Mouse (Mus musculus) brown adipose tissue, adult 24 weeks (tissue): ENCODE results near the gene Casp9. TPM values are rescaled to one million over a fixed set of nuclear protein-coding genes. Genes with fewer than 3 reads are reported as not detected.

Experiments used
- H3K27ac ChIP-seq: fragments of 200-500 bp; replicated peaks from 2 replicates; pipeline ENCODE4 v1.5.1; 2012; ENCODE audit warnings: low read depth, mild to moderate bottlenecking, low read length
- H3K4me1 ChIP-seq: fragments of 200-500 bp; 2 replicates; pipeline ENCODE4 v1.6.1; 2012; ENCODE audit warnings: low read length, mixed read lengths; ENCODE audit not compliant: control insufficient read depth, insufficient read depth, insufficient read length
- H3K4me3 ChIP-seq: fragments of 200-500 bp; 2 replicates; pipeline ENCODE4 v1.5.1; 2012; ENCODE audit warnings: low read depth, mild to moderate bottlenecking, low read length, moderate library complexity; ENCODE audit not compliant: insufficient read depth
- polyA plus RNA-seq: library from polyadenylated mRNA; stranded (reverse); fragments of >200 nt; gene quantifications from 2 replicates; pipeline ENCODE4 v1.2.4, GENCODE M21; 2012; ENCODE audit not compliant: missing spikeins, insufficient read depth, insufficient read length

Casp9 gene
- polyA plus RNA-seq = 6.1 and 7.7 TPM in 2 replicates

DNA sequence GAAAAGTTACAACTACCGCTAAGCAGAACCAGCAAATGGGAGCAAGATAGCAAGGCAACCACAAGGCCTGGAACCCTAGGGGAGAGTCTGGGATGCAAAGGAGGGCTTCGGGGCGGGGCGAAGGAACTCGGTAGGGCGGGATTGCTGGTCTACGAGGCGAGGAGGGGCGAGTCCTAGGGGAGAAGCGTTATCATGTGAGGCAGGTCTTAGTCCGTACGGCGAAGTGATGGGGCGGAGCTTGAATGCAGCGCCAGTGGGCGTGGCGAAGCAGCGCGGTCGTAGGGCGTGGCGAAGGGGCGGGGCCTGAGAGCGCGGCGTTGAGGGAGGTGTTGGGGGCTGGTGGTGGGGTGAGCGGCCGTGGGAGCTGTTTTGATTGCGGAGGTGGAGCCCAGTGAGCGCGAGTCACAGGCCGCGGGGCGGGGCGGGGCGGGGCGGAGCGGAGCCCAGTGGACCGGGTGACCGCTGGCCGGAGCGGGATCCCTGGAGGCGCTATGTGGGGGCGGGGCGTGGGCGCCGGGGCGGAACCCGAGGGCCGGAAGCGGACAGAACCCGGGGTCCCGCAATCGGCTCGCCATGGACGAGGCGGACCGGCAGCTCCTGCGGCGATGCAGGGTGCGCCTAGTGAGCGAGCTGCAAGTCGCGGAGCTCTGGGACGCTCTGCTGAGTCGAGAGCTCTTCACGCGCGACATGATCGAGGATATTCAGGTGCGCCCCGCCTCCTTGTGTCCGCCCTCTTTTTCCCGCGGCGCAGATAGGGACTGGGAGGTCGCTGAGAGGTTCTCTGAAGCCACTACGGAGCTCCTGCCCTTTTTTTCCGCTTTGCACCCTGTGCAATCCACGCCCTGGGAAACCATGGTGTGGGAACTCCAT is at the start of gene Casp9:
Gene Casp9 (plus strand): TSS at position 331 of the 870 bp plus-strand sequence.
- H3K4me3 ChIP-seq = peak within 1 kb of the TSS; percentile 87
- H3K4me1 ChIP-seq = peaks cover 7% of the 10 kb centered on the region; the same call in 1 of the 2 replicates
- H3K27ac ChIP-seq = peak within 1 kb of the TSS; percentile 84

DNA sequence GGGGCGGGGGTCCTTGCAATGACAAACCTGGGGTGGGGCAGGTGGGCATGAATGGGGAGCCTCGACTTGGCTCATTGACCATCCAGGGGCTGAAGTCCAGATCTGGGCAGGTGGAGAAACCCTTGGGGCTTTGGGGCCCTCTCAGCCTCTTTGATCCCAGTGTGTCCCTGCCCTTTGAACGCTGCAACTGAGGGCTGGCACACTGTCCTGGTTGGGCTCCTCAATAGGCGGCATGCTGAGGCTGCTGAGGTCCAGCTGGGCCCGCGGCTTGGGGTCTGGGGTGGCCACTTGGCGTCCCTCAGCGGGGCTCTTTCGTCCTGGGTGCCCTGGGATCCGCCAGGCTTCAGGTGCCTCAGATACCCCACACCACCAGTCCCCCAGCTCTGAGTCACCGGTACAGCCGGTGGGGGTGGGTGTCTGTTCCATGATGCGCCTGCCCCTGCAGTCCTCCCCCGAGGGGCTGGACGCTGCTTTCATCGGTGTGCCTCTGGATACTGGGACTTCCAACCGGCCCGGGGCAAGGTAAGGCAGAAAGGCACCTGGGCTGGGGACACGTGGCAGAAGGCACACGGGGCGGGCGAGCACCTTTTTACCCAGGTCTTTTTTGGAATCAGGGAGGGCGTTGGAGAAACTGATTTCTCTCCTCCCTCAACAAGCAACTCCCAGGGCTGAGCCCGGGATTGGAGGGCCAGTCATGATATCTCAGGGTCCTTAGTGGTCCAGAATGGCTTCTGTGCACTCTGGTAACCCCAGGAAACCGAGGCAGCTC is 46.6 kb upstream of the Casp9 start, which contains the start of gene Agmat:
Gene Agmat (plus strand): TSS at position 95 of the 769 bp plus-strand sequence.
- H3K4me3 ChIP-seq = no peak within 1 kb of the TSS
- no peak within 1 kb of the TSS for H3K27ac ChIP-seq
- H3K4me1 ChIP-seq = no peaks in the 10 kb centered on the region

DNA sequence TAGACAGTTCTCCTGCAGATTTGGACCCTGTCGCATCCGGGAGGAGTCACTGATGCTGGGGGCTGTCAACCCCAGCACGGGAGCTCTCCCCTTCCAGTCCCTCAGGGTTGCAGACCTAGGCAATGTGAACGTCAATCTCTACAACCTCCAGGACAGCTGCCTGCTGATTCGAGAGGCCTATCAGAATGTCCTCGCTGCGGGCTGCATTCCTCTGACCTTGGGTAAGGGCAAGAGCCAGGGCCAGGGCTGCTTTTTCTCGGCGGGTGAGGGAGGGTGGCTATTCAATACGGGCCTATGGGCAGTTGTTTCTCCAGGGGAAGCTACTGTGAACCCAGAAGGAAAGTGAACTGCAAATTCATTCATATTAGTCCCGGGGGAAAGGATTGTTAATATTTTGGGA is 43.9 kb upstream of the Casp9 start:
- H3K4me1 ChIP-seq = no peaks in the 10 kb centered on the region
- H3K4me3 ChIP-seq = no peak overlapping the region
- H3K27ac ChIP-seq = no peak overlapping the region

DNA sequence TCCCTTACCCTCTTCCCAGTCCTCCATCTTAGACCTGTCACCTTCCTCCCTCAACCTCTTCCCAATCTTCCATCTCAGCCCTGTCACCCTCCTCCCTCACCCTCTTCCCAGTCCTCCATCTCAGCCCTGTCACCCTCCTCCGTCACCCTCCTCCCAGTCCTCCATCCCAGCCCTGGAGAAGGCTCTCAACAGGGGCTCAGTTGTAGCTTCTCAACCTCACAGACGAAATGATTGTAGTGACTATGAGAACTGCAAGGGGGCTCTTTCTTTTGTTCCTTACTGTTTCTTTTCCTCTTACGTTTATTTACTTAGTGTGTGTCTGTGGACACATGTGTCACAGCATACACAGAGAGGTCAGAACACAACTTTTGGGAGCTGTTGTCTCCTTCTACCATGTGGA is 42.6 kb upstream of the Casp9 start:
- H3K4me3 ChIP-seq = no peak overlapping the region
- H3K27ac ChIP-seq = no peak overlapping the region
- no peaks in the 10 kb centered on the region for H3K4me1 ChIP-seq

DNA sequence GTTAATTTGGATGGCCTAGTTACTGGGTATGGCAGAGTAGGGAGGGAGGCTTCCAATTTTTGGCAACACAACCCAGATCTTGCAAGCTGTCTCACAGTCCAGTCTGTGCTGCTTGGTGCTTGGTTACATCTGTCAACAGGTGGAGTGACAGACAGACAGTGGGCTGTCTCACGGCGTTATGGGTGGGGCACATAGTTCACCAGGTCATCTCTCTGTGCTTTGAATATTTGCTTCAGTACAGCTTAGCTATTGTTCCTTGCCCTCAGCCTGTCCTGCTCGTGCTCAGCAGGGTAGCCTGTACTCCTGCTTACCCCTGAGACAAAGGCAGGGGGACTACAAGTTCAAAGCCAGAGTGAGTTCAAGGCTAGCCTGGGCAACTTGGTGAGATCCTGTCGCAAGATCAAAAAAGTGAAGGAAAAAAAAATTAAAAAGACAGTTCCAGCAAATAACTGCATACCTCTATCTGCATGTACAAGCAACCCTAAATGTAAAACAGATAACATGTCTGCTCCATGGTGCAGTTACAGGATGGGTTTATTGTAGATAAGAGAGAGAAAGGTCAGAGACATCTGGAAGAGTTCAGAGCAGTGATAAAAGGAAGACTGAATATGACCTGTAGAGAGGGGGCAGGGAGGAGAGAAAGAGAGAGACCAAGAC is 41.9 kb upstream of the Casp9 start:
- Histone ChIP-seq H3K27ac (no peak overlapping the region), H3K4me1 (no peaks in the 10 kb centered on the region), H3K4me3 (no peak overlapping the region)

DNA sequence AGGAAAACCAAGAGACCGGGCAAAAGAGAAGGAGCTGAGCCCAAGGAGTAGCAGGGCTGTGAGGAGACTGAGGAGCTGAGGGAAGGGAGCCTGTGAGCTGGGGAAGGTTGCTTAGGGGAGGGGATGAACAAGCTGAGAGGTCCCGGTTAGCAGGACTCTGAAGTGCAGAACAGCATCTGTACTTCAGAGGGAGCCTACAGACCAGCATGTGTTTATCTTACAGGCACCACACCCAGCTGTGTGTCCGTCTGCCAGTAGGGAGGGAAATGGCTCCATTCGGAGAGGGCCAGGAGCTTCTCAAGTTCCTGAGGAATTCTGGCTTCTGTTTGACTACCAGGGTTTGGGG is 41.4 kb upstream of the Casp9 start:
- H3K4me3 ChIP-seq = no peak overlapping the region
- H3K4me1 ChIP-seq = no peaks in the 10 kb centered on the region
- H3K27ac ChIP-seq = no peak overlapping the region

DNA sequence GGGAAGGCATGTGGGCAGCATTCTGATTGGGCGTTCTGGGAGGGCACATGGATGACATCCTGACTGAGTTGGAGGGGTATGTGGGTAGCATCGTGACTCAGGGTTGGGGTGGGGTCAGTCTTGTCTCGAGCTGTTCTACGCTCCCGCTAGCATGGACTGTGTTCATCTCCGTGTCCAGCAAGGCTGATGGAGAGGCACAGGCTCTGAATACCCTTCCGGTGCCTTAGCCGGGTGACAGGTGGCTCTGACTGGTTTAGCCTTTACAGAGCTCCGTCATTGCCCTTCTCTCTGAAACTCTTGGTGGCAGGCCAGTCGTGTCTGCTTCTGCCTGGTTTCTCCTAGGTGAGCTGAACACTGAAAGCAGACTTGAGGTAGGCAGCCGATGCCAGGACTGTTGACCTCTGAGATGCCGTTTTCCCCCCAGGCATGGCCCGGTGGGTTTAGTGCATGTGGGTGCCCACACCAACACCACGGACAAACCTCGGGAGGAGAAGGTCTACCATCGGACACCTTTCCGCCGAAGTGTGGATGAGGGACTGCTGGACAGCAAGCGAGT is 38.0 kb upstream of the Casp9 start:
- Histone ChIP-seq H3K4me1 (no peaks in the 10 kb centered on the region), H3K4me3 (no peak overlapping the region), H3K27ac (no peak overlapping the region)

DNA sequence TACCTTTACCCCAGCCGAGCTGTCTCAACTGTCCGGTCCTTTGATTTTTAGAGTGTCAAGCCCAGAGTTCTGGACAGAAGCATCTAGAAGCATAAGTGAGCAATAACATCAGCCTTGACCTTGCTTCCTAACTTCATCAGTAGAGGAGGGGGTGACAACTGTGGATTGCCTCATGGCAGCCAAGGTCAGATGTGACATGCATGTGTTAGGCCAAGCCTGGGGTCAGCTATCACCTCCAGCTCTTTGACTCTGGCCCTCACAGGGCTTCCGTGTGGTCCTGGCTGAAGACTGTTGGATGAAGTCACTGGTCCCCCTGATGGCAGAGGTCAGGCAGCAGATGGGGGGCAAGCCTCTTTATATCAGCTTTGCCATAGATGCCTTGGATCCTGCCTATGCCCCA is 36.3 kb upstream of the Casp9 start:
- H3K27ac ChIP-seq = no peak overlapping the region
- H3K4me1 ChIP-seq = no peaks in the 10 kb centered on the region
- H3K4me3 ChIP-seq = no peak overlapping the region

DNA sequence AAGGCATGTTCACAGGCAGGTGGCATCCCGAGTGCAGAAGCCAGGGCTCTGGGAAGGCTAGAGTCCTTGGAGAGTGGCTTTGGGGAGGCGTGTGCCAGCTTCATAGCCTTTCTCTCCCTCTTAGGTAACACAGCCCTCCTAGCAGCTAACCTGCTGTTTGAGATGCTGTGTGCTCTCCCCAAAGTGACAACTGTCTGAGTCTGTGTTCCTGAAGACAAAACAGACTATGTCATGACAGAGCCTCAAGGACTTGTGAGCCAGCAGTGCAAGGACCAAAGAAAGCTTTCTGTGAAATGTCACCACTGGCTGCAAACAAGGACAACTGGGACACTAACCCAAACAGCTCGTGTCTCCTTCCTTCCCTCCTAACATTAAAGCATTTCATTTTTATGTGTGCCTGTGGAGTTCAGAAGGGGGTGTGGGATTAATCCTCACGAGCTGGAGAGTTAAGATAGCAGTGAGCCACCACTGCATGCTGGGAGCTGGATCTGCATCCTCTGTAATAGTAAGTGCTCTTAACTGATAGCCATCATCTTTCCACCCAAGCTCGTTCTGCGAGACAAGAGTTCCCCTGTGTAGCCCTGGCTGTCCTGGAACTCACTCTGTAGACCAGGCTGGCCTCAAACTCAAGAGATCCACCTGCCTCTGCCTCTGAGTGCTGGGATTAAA is 34.4 kb upstream of the Casp9 start:
- Histone ChIP-seq H3K4me3 (no peak overlapping the region), H3K27ac (no peak overlapping the region), H3K4me1 (no peaks in the 10 kb centered on the region)

DNA sequence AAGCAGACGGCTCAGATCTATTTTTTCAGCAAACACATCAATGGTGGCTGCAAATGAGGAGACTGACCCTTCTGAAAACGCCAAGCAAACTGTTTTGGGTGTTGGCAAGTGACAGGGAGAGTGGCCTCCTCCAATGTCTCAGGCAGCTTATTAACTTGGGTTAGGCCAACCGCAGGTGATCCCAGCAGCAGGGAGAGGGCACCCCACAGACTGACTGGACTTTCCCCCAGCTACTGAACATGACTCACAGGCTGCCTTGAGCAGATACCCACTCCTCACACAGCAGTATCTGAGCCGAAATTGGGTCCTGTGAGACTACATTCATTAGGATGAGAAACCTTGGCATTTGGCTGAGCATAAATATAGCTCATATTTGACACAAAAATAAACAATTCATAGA is 32.5 kb upstream of the Casp9 start:
- Histone ChIP-seq H3K4me3 (no peak overlapping the region), H3K4me1 (no peaks in the 10 kb centered on the region), H3K27ac (no peak overlapping the region)

DNA sequence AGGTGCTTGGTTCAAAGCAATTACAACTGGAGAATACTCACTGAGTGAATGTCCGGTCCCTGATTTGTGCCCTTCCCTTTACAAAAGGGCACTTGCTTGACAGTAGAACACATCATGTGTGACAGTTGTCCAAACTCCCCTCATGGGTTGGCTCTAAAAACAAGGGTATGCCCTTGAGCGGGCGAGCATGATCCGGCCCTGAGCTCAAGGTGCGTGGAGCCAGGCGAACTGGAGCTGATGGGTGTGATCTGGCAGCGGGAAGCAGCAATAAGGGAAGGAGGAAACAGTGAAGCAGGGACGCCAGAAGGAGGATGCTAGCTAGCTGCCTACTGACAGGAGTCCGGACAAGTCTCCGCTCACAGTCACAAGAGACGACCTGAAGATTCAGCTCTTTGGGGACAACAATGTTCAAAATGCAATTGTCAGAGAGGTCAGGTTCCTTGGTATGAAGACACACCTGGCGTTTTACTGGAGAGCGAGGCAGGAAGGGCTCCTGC is 31.3 kb upstream of the Casp9 start:
- no peak overlapping the region for H3K27ac ChIP-seq
- no peak overlapping the region for H3K4me3 ChIP-seq
- peaks cover 1% of the 10 kb centered on the region; the same call in 1 of the 2 replicates for H3K4me1 ChIP-seq

DNA sequence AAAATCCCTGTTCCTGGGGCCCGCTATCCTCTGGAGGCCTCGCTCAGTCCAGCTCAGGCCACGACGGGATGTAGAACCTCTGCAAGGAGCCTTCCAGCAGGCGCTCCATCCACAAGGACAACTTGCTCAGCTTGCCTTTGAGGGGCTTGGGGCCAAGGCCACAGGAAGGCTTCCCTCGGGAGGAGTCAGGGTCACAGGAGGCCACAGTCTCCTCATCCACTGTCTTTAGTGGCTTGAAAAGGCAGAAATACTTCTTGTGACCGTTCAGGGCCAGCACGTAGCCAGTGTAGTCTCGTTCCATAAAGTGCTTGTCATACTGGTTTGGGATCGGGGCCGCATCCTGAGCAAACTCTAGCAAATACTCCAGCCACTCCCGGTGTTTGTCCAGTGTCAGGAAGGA is 29.9 kb upstream of the Casp9 start:
- no peak overlapping the region for H3K4me3 ChIP-seq
- H3K4me1 ChIP-seq = peaks cover 3% of the 10 kb centered on the region; the same call in 1 of the 2 replicates
- H3K27ac ChIP-seq = no peak overlapping the region

DNA sequence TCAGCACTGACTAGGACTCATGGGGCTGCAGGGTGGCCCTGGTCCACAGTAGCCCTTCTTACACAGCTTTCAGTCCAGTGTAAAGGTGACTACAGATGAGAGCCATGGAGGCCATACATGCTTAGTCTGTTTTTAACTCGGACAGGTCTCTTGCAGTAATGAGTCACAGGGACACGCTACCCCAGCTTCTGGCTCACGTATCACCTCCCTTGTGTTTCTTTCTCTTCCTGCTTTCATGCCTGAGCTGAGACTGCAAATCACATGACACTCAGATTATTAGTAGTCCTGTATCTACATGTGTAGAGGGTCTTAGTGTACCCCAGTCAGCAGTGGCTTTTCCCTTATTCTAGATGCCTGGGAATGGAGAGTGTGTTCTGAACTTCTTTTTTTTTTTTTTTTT is 28.4 kb upstream of the Casp9 start:
- Histone ChIP-seq H3K4me3 (no peak overlapping the region), H3K4me1 (peaks cover 3% of the 10 kb centered on the region; the same call in 1 of the 2 replicates), H3K27ac (no peak overlapping the region)

DNA sequence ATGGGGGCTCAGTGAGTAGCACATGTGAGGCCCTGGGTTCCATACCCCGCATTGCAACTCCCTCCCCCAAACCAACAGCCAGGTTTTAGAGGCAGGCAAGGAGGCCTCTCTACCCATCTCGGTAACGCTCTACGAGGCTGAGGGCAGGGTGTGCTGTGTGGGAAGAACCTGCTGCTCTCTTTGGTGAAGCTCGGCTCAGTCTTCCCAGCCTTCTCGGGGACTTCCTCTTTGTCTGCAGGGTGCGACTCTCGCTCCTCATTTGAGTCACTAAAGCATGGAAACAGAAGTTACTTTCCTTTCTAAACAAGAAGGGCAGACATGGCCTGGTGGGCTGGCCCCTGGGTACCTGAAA is 27.1 kb upstream of the Casp9 start:
- no peak overlapping the region for H3K4me3 ChIP-seq

More for the DNA sequence above, 27.1 kb upstream of the Casp9 start:
- Histone ChIP-seq H3K4me1 (peaks cover 3% of the 10 kb centered on the region; the same call in 1 of the 2 replicates), H3K27ac (peak overlapping the region; percentile 77)
